Mouse (Mus musculus): ENCODE results near the gene Dis3.

- no peak for TF ChIP-seq POLR2A (IDR thresholded peaks at IDR 0.05; ENCODE audit: low read depth, low read length)
- no peak for TF ChIP-seq POLR2AphosphoS2 (IDR thresholded peaks at IDR 0.05; ENCODE audit: low read depth, low read length)
- no peak for TF ChIP-seq CTCF (conservative IDR thresholded peaks at IDR 0.05 in 1 of 2, IDR thresholded peaks at IDR 0.05 in 1 of 2; ENCODE audit: low read depth in 2 of 2, low read length in 2 of 2)
- TF ChIP-seq USF2 (conservative IDR thresholded peaks at IDR 0.05; ENCODE audit: low read depth, low read length), result no peak
- TF ChIP-seq USF1 (IDR thresholded peaks at IDR 0.05; ENCODE audit: low read depth, low read length), result no peak
- TF ChIP-seq GABPA (IDR thresholded peaks at IDR 0.05; ENCODE audit: insufficient replicate concordance, low read depth, low read length), result no peak
Observed at GRCm38 (mm10) chr14:99103050-99103449, 3.5 kb upstream of the Dis3 start.
